27 mouse cellular contexts compared by ENCODE assay signal in the genomic region with DNA sequence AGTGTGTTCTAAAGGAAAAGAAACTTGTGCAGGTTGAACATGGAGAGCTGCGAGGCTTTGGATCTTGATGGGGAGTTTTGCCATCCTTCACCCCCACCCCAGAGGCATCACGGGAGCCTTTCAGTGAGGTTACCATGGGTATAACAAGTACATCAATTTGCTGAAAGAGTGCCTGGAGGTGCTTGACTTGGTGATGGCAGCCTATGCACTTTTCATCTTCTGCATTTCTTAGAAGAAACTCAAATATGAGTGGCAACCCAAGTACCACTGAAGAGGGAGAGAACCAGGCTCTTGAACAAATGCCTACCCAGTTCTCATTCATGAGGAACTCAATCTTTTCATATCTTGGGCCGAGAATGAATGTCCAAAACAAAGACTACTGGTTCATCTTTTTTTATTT.
"Had no signal": no experiment of that assay in that cellular context is flagged by ENCODE, and none has a peak within 500 bp of the region (broad histone marks: within the 10 kb centered on the region; RNA-seq: fewer than 3 reads in every experiment).

No protein-coding gene starts in this region.

- H3K4me1 ChIP-seq: intestine, embryonic 15.5 days; kidney, embryonic 15.5 days; limb, embryonic 13.5 days; limb, embryonic 15.5 days had no signal

- H3K9ac ChIP-seq: heart, embryonic 12.5 days; hindbrain, embryonic 12.5 days; hindbrain, embryonic 14.5 days; intestine, embryonic 15.5 days; kidney, embryonic 15.5 days; limb, embryonic 13.5 days; limb, embryonic 15.5 days had no signal

- H3K4me2 ChIP-seq: heart, embryonic 12.5 days; hindbrain, embryonic 12.5 days; hindbrain, embryonic 14.5 days; intestine, embryonic 15.5 days; kidney, embryonic 15.5 days; limb, embryonic 13.5 days; limb, embryonic 15.5 days had no signal

- H3K4me3 ChIP-seq: gastrocnemius, adult 2 months; heart, adult 2 months; heart, embryonic 10.5 days; heart, embryonic 12.5 days; hindbrain, embryonic 10.5 days; hindbrain, embryonic 12.5 days; intestine, embryonic 15.5 days; kidney, embryonic 15.5 days; limb, embryonic 13.5 days; limb, embryonic 15.5 days had no signal

- DNase-seq: gastrocnemius, adult 2 months; gastrocnemius, postnatal 10 days; gastrocnemius, postnatal 25 days; heart, adult 2 months; heart, postnatal 10 days; heart, postnatal 4 days; kidney, adult 11 months; kidney, adult 2 months; kidney, adult 9 months; kidney, postnatal 14 days; kidney, postnatal 36 days; layer of hippocampus, adult 9-11 months; layer of hippocampus, postnatal 36 days; left cerebral cortex, postnatal 4 days had no signal

- ATAC-seq: forebrain, embryonic 16.5 days; hindbrain, embryonic 16.5 days; inflammation-experienced regulatory T-cells, adult 6 months; intestine, embryonic 15.5 days had no signal

- H3K36me3 ChIP-seq: heart, embryonic 10.5 days; heart, embryonic 12.5 days; hindbrain, embryonic 10.5 days; hindbrain, embryonic 12.5 days; intestine, embryonic 15.5 days; kidney, embryonic 15.5 days; limb, embryonic 13.5 days; limb, embryonic 15.5 days had no signal

- H3K27ac ChIP-seq: gastrocnemius, adult 2 months; heart, adult 2 months; heart, embryonic 10.5 days; hindbrain, embryonic 10.5 days; hindbrain, embryonic 12.5 days; hindbrain, embryonic 14.5 days; intestine, embryonic 15.5 days; kidney, embryonic 15.5 days; kidney, postnatal 0 days; limb, embryonic 13.5 days; limb, embryonic 15.5 days had no signal

- H3K27me3 ChIP-seq: heart, embryonic 12.5 days; hindbrain, embryonic 12.5 days; intestine, embryonic 15.5 days; kidney, embryonic 15.5 days; limb, embryonic 13.5 days; limb, embryonic 15.5 days had no signal

- H3K9me3 ChIP-seq: heart, embryonic 10.5 days; heart, embryonic 12.5 days; hindbrain, embryonic 10.5 days; hindbrain, embryonic 12.5 days; intestine, embryonic 15.5 days; kidney, embryonic 15.5 days; limb, embryonic 13.5 days; limb, embryonic 15.5 days had no signal
